Mouse (Mus musculus) CH12.LX (cell line): ENCODE data around the gene Zfyve27. TPM values are rescaled to one million over a fixed set of nuclear protein-coding genes. Genes with fewer than 3 reads are reported as not detected.
A peak's percentile ranks its signal among the peaks of the same experiment; 100 is the strongest.

Experiments
- DNase-seq: peaks from one replicate; pipeline ENCODE4 v3.0.0-alpha.2; 2013; ENCODE audit errors: extremely low read depth
- H3K27ac ChIP-seq: 2 replicates; pipeline ENCODE4 v1.5.1; 2012; ENCODE audit warnings: low read depth, mild to moderate bottlenecking, control low read depth, moderate library complexity; ENCODE audit not compliant: insufficient read depth
- H3K27me3 ChIP-seq: replicated peaks from 2 replicates; pipeline ENCODE3; 2012; ENCODE audit warnings: inconsistent platforms
- H3K36me3 ChIP-seq, 2 experiments: replicated peaks in 1 of 2; 2 replicates each; pipeline versions ENCODE3 to v1.6.1; 2012; ENCODE audit warnings: inconsistent platforms in 1 of 2, low read length in 1 of 2, mild to moderate bottlenecking in 1 of 2, mixed read lengths in 1 of 2, moderate library complexity in 1 of 2; ENCODE audit not compliant: control insufficient read depth in 1 of 2, insufficient read depth in 1 of 2
- H3K4me1 ChIP-seq, 2 experiments: 2 replicates each; pipeline ENCODE4 v1.6.1; 2012; ENCODE audit warnings: inconsistent platforms in 1 of 2, moderate library complexity in 1 of 2; ENCODE audit not compliant: insufficient read depth in 2 of 2, control insufficient read depth in 1 of 2
- H3K4me2 ChIP-seq: 2 replicates; pipeline ENCODE4 v1.6.1; 2012; ENCODE audit warnings: low read depth, mild to moderate bottlenecking, control low read depth; ENCODE audit not compliant: poor library complexity, insufficient read depth, severe bottlenecking
- H3K4me3 ChIP-seq, 3 experiments: fragments of 150-350 bp in 1 of 3; sonication (generic) in 1 of 3; replicated peaks in 1 of 3; 2 replicates each; pipeline versions ENCODE3 to v1.5.1; 2011 to 2012; ENCODE audit warnings: low read depth in 2 of 3, low read length in 2 of 3, mild to moderate bottlenecking in 2 of 3, moderate library complexity in 2 of 3, control low read depth in 1 of 3, improper control_type of control experiment in 1 of 3, inconsistent platforms in 1 of 3, mixed read lengths in 1 of 3; ENCODE audit not compliant: poor library complexity in 1 of 3
- H3K79me2 ChIP-seq: replicated peaks from 2 replicates; pipeline ENCODE4 v1.6.1; 2012; ENCODE audit warnings: mild to moderate bottlenecking, moderate library complexity; ENCODE audit not compliant: control insufficient read depth, poor library complexity, insufficient read depth, severe bottlenecking; ENCODE audit errors: extremely low read depth
- H3K9ac ChIP-seq: 2 replicates; pipeline ENCODE4 v1.6.1; 2012; ENCODE audit warnings: low read depth, mild to moderate bottlenecking, control low read depth, moderate library complexity; ENCODE audit not compliant: insufficient read depth
- H3K9me3 ChIP-seq: replicated peaks from 2 replicates; pipeline ENCODE3; 2012; ENCODE audit warnings: low read length, inconsistent platforms, mixed read lengths
- CHD1 ChIP-seq: IDR thresholded peaks from 2 replicates; pipeline ENCODE4 v1.6.1; 2012; ENCODE audit warnings: low read depth, low read length, improper control_type of control experiment, inconsistent platforms
- CHD2 ChIP-seq: IDR thresholded peaks from 2 replicates; pipeline ENCODE4 v1.6.1; 2011; ENCODE audit warnings: low read length, improper control_type of control experiment
- ELF1 ChIP-seq: IDR thresholded peaks from 2 replicates; pipeline ENCODE4 v1.6.1; 2014; ENCODE audit warnings: low read depth, mild to moderate bottlenecking, inconsistent platforms, low read length, improper control_type of control experiment
- EP300 ChIP-seq: IDR thresholded peaks from 2 replicates; pipeline ENCODE4 v1.6.1; 2011; ENCODE audit warnings: low read length, improper control_type of control experiment
- ETS1 ChIP-seq: conservative IDR thresholded peaks from 2 replicates; pipeline ENCODE4 v1.6.1; 2012; ENCODE audit warnings: low read depth, mild to moderate bottlenecking, inconsistent platforms, low read length, improper control_type of control experiment, moderate library complexity
- IRF4 ChIP-seq: IDR thresholded peaks from 2 replicates; pipeline ENCODE4 v1.6.1; 2014; ENCODE audit warnings: low read depth, mild to moderate bottlenecking, inconsistent platforms, low read length, improper control_type of control experiment
- JUN ChIP-seq: IDR thresholded peaks from 2 replicates; pipeline ENCODE4 v1.6.1; 2011; ENCODE audit warnings: low read depth, mild to moderate bottlenecking, low read length, improper control_type of control experiment, moderate library complexity; ENCODE audit not compliant: insufficient read depth
- JUND ChIP-seq: conservative IDR thresholded peaks from 2 replicates; pipeline ENCODE4 v1.6.1; 2011; ENCODE audit warnings: low read depth, low read length, improper control_type of control experiment
- MAFK ChIP-seq: IDR thresholded peaks from 2 replicates; pipeline ENCODE4 v1.6.1; 2011; ENCODE audit warnings: low read length, improper control_type of control experiment; ENCODE audit not compliant: insufficient replicate concordance
- MXI1 ChIP-seq: IDR thresholded peaks from 2 replicates; pipeline ENCODE4 v1.6.1; 2011; ENCODE audit warnings: mild to moderate bottlenecking, low read depth, low read length, improper control_type of control experiment
- MYC ChIP-seq: IDR thresholded peaks from 2 replicates; pipeline ENCODE4 v1.6.1; 2011; ENCODE audit warnings: low read depth, mild to moderate bottlenecking, improper control_type of control experiment, low read length
- PAX5 ChIP-seq: IDR thresholded peaks from 2 replicates; pipeline ENCODE4 v1.6.1; 2012; ENCODE audit warnings: low read length, inconsistent platforms, mixed read lengths
- POLR2AphosphoS2 ChIP-seq: IDR thresholded peaks from 2 replicates; pipeline ENCODE4 v1.6.1; 2011; ENCODE audit warnings: low read depth, low read length, improper control_type of control experiment
- RAD21 ChIP-seq: IDR thresholded peaks from 2 replicates; pipeline ENCODE4 v1.6.1; 2011; ENCODE audit warnings: low read depth, mild to moderate bottlenecking, low read length, improper control_type of control experiment, moderate library complexity
- RCOR1 ChIP-seq: conservative IDR thresholded peaks from 2 replicates; pipeline ENCODE4 v1.6.1; 2012; ENCODE audit warnings: low read depth, mild to moderate bottlenecking, inconsistent platforms, low read length, improper control_type of control experiment
- TCF12 ChIP-seq: IDR thresholded peaks from 2 replicates; pipeline ENCODE4 v1.6.1; 2014; ENCODE audit warnings: low read depth, mild to moderate bottlenecking, inconsistent platforms, low read length, improper control_type of control experiment
- ZC3H11A ChIP-seq: IDR thresholded peaks from 2 replicates; pipeline ENCODE4 v1.6.1; 2012; ENCODE audit warnings: low read depth, mild to moderate bottlenecking, inconsistent platforms, low read length, improper control_type of control experiment
- ZKSCAN1 ChIP-seq: IDR thresholded peaks from 2 replicates; pipeline ENCODE4 v1.6.1; 2012; ENCODE audit warnings: low read depth, inconsistent platforms, low read length, improper control_type of control experiment, borderline replicate concordance
- ZMIZ1 ChIP-seq: IDR thresholded peaks from 2 replicates; pipeline ENCODE4 v1.6.1; 2012; ENCODE audit warnings: low read depth, mild to moderate bottlenecking, inconsistent platforms, low read length, improper control_type of control experiment
- dilution Hi-C: fragments of 300-500 bp; cut with MboI; formaldehyde crosslinking; loops from 2 replicates; pipeline ENCODE4 v1.14.3; 2020; ENCODE audit warnings: low sequenced_read_pairs; ENCODE audit not compliant: extremely low pct_unique_long_range_greater_than_20kb, extremely low pct_ligation_motif_present
- in situ Hi-C: fragments of 300-500 bp; cut with MboI; formaldehyde crosslinking; loops from 3 replicates; pipeline ENCODE4 v1.14.3; 2019; ENCODE audit warnings: low sequenced_read_pairs, low pct_ligation_motif_present, low pct_unique_long_range_greater_than_20kb, mixed read lengths
- polyA plus RNA-seq: library from polyadenylated mRNA; unstranded; fragments of >175 nt; gene quantifications from 2 replicates; pipeline ENCODE4 v1.2.1, GENCODE M21; 2012; ENCODE audit warnings: low read depth; ENCODE audit not compliant: insufficient read length
- total RNA-seq, 2 experiments: library from RNA; depleted of rRNA; stranded (reverse); fragments of 300-350 nt in 1 of 2; fragments of >200 nt in 1 of 2; gene quantifications; 2 replicates each; pipeline ENCODE4 v1.2.3; 2012 to 2014

Zfyve27 gene
- total and polyA plus RNA-seq, 3 experiments: 11.4 to 19.2 (median 16.2) TPM

- TF ChIP-seq TCF12 (peak; percentile 60; the same call in 1 of the 2 replicates), RAD21 (no peak), MYC (no peak), JUN (no peak), ELF1 (peak; percentile 97), JUND (no peak), ZMIZ1 (peak; percentile 75), CHD1 (no peak), ZC3H11A (no peak), EP300 (no peak), ZKSCAN1 (no peak), PAX5 (no peak), RCOR1 (no peak), CHD2 (no peak), ETS1 (no peak), MXI1 (peak; percentile 47; the same call in 1 of the 2 replicates), IRF4 (peak; percentile 58)
- TF ChIP-seq, all 38 proteins: peak for 16
These were observed 6.5 kb downstream of the Zfyve27 start (continued) for GRCm38 (mm10) chr19:42170025-42170969.

- Histone ChIP-seq H3K9ac (no peak overlapping the region), H3K4me1 (peaks cover 0 to 4% of the 10 kb centered on the region in 2 experiments; a peak in 2 of 4 replicates), H3K36me3 (peaks cover 40 to 75% of the 10 kb centered on the region in 2 experiments), H3K27me3 (no peaks in the 10 kb centered on the region), H3K9me3 (no peaks in the 10 kb centered on the region), H3K27ac (no peak overlapping the region), H3K79me2 (peaks cover 5% of the 10 kb centered on the region), H3K4me2 (no peak overlapping the region), H3K4me3 (no peak overlapping the region)
- dilution Hi-C loops: no loop called here
- TF ChIP-seq MAFK (no peak), RCOR1 (no peak), CHD2 (no peak), POLR2AphosphoS2 (no peak)
- no peak for DNase-seq
- in situ Hi-C loops: no loop called here
These were observed 13.1 kb downstream of the Zfyve27 start for GRCm38 (mm10) chr19:42176841-42177240.
